Mouse (Mus musculus): ENCODE results near the gene Dusp27. TPM values are rescaled to one million over a fixed set of nuclear protein-coding genes. Genes with fewer than 3 reads are reported as not detected.

Dusp27 gene
- total and polyA plus RNA-seq, 2 experiments from 2014 or later, result 0.48 to 1.00 TPM

DNA sequence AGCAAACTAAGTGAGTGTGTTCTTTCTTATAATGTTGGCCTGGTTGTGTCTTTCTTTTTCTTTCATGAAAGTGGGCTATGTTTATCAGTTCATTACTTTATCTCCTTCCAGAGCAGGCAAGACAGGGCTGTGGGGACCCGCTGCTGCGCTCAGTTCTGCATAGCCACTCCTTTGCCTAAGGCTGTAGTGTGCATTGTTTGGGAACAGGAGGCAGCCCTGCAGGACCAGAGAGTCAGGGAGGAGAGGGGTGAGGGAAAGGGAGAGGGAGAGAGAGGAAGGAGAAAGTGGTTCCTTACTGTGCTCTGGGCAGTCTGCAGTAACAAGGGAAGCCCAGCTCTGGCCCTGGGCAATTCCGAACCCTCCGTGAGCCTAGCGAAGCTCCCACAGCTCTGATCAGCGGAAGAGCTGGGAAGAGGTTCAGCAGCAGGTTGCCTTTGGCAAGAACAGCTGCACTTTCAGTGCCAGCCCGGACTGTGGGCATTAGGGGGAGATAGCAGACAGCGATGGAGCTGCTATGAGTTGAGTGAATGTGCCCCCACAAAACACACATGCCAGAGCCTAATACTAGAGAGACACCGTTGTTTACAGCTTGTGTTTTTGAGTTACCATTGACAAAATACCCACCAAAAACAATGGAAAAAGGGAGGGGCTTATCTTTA, 71.5 kb downstream of the Dusp27 start:
- peak; percentile 36 for ATAC-seq
- H3K9me3 ChIP-seq (ENCODE audit: low read length), result no peaks in the 10 kb centered on the region

DNA sequence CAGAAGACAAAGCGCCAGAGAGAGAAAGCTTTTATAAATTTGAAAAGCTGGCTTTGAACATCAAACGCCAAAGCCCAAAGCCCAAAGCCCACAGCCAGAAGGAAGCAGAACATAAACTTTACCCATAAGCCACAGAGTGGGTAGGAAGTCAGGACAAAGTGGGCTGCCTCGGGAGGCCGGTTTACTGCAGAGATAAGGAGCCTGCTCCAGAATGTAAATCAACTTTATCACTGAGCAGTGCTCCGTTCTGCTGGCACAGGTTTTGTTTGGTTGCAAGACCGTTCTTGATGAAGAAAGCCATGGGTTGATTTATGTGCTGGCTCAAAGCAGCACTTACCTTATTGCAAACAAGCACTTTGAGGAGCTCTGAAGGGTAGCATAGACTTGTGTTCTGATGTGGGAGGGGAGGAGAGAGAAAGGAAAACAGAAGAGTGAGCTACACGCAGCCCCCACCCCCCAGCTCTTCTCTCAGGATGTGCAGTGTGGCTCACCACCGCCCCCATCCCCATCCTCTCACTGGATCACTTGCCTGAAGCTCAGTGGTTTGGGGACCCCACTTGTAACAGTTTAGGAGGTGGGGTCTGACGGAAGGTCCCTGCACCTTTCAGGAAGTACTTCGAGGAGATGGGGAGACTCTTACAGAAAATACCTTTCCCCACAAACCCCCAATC, 74.3 kb downstream of the Dusp27 start:
- peaks cover 8% of the 10 kb centered on the region for H3K4me1 ChIP-seq (ENCODE audit: insufficient read depth)
- ATAC-seq (no peak), DNase-seq (no peak)
- no peak overlapping the region for H3K4me3 ChIP-seq (ENCODE audit: low read depth, low read length)
- H3K9ac ChIP-seq, result no peak overlapping the region
- H3K4me2 ChIP-seq (ENCODE audit: low read depth), result no peak overlapping the region
- no peaks in the 10 kb centered on the region for H3K27me3 ChIP-seq (ENCODE audit: insufficient read depth, low read length)
- no peak for TF ChIP-seq CTCF (IDR thresholded peaks at IDR 0.05; ENCODE audit: low read depth)
- 33% methylated on average over 10 of the region's 10 CpGs for WGBS
- no peaks in the 10 kb centered on the region for H3K36me3 ChIP-seq (ENCODE audit: insufficient read depth)
- H3K9me3 ChIP-seq (ENCODE audit: low read length), result no peaks in the 10 kb centered on the region
- H3K27ac ChIP-seq (ENCODE audit: low read depth, low read length), result no peak overlapping the region

More for the DNA sequence above, 71.5 kb downstream of the Dusp27 start:
- Histone ChIP-seq H3K4me3 (ENCODE audit: low read depth, low read length) (no peak overlapping the region), H3K27ac (ENCODE audit: low read depth, low read length) (no peak overlapping the region), H3K4me2 (ENCODE audit: low read depth) (no peak overlapping the region), H3K4me1 (ENCODE audit: insufficient read depth) (no peaks in the 10 kb centered on the region), H3K9ac (no peak overlapping the region), H3K27me3 (ENCODE audit: insufficient read depth, low read length) (no peaks in the 10 kb centered on the region), H3K36me3 (ENCODE audit: insufficient read depth) (no peaks in the 10 kb centered on the region)
- no peak; the same call in 1 of the 2 replicates for TF ChIP-seq CTCF (IDR thresholded peaks at IDR 0.05; ENCODE audit: low read depth)
- 23% methylated on average over 9 of the region's 9 CpGs for WGBS
- DNase-seq, result peak; percentile 17

DNA sequence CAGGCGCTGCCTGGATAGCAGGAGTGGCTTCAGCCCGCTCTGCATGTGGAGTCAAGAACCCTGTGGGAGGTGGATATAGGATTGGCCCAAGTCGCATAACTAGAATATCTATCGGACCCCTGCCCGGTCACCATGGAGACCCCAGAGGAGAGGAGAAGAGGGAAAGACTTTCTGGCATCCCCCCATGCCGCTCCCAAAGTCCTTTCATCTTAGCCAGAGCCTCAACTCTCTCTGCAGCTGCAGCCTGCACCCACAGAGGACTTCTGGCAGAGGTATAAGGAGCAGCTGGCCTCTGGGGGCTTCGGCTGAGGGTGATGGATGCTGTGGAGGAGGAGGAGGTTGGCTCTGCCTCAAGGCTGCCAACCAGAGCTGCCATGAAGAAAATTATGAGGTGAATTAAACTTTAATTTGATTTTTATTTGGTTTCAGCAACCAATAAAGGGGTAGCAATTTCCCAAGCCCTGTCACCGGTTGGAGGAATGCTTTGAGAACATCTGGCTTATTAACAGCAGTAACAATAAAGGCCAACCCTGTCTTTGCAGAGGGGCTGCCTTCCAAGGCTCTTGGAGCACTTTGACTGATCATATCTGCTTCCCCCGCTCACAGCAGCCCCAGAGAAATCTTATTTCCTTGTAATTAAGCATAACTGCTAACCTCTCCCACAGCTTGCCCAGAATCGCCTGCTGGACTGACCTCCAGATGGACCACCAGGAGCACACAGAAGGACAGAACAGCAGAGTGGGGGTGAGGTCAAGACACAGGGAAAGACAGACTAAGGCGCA, 78.5 kb downstream of the Dusp27 start:
- peak; percentile 36 for DNase-seq
- 16% methylated on average over 11 of the region's 11 CpGs for WGBS
- H3K9ac ChIP-seq, result peak overlapping the region; percentile 32
- H3K4me2 ChIP-seq (ENCODE audit: low read depth), result peak overlapping the region; percentile 87
- H3K4me1 ChIP-seq (ENCODE audit: insufficient read depth), result peaks cover 12% of the 10 kb centered on the region
- H3K9me3 ChIP-seq (ENCODE audit: low read length), result no peaks in the 10 kb centered on the region
- H3K4me3 ChIP-seq (ENCODE audit: low read depth, low read length), result peak overlapping the region; percentile 37
- no peaks in the 10 kb centered on the region for H3K36me3 ChIP-seq (ENCODE audit: insufficient read depth)
- 0 out of 2 replicates have a peak overlapping the region, but pooled peaks have one; percentile 5 for H3K27ac ChIP-seq (ENCODE audit: low read depth, low read length)
- no peak for TF ChIP-seq CTCF (IDR thresholded peaks at IDR 0.05; ENCODE audit: low read depth)
- H3K27me3 ChIP-seq (ENCODE audit: insufficient read depth, low read length), result 0 out of 2 replicates have a peak, but pooled peaks cover 11% of the 10 kb centered on the region
- peak; percentile 81 for ATAC-seq

DNA sequence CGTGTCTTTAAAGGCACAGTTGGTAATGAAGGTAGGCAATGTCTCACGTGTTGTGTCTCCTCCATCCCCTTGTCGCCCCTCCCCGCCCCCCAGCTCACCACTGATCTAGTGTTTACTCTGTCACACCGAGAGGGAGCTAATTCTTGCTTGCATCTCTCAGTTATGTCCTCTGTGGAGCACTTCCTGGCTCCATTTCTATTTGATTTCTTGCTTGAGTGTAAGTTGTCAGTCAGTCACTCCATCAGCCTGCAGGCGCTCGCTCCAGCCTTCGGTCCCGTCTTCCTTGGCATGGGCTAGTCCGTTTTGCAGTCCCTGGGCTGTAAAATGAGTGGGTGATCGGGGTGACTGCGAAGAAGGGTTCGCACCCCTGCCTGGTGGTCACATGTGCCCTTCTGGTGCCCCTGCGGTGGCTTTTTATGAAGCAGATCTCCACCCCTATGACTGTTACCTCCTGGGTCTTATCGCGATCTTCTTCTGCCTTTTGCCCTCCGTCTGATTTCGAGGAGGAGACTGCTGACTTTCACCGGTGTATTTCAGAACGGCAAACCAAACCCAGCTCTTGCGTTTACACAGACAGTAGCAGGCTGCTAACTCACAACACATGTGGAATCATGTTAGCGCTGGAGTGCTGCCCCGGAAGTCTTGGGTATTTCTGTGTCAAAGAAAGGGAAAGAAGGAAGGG, 79.4 kb downstream of the Dusp27 start:
- peak; percentile 40 for DNase-seq
- H3K36me3 ChIP-seq (ENCODE audit: insufficient read depth), result no peaks in the 10 kb centered on the region
- ATAC-seq, result peak; percentile 46; the same call in 1 of the 2 replicates

More for the DNA sequence above, 79.4 kb downstream of the Dusp27 start:
- 1% methylated on average over 23 of the region's 23 CpGs for WGBS
- H3K27me3 ChIP-seq (ENCODE audit: insufficient read depth, low read length), result 0 out of 2 replicates have a peak, but pooled peaks cover 11% of the 10 kb centered on the region
- peaks cover 12% of the 10 kb centered on the region for H3K4me1 ChIP-seq (ENCODE audit: insufficient read depth)
- H3K27ac ChIP-seq (ENCODE audit: low read depth, low read length), result peak overlapping the region; percentile 4; the same call in 1 of the 2 replicates
- peak overlapping the region; percentile 32 for H3K9ac ChIP-seq
- peak overlapping the region; percentile 87 for H3K4me2 ChIP-seq (ENCODE audit: low read depth)
- peak; percentile 14; the same call in 1 of the 2 replicates for TF ChIP-seq CTCF (IDR thresholded peaks at IDR 0.05; ENCODE audit: low read depth)
- no peaks in the 10 kb centered on the region for H3K9me3 ChIP-seq (ENCODE audit: low read length)
- H3K4me3 ChIP-seq (ENCODE audit: low read depth, low read length), result peak overlapping the region; percentile 37

Other genes with a start within 250 kb of the Dusp27 start
- 14.3 and 22.2 TPM in 2 replicates for gene Pou2f1, start 125.2 kb downstream of the Dusp27 start, total RNA-seq (2014; rRNA removed)
- gene Pou2f1, start 125.2 kb downstream of the Dusp27 start, polyA plus RNA-seq (2015; fragmentation: Nextera tagmentation; extraction: Ambion mirVana), result 11.1 and 16.7 TPM in 2 replicates
- 0.14 TPM in 1 of 2 replicates, not detected in the other for gene Gpa33, start 2.3 kb upstream of the Dusp27 start, total RNA-seq (2014; rRNA removed)
- gene Gpa33, start 2.3 kb upstream of the Dusp27 start, polyA plus RNA-seq (2015; fragmentation: Nextera tagmentation; extraction: Ambion mirVana), result 0.23 TPM in 1 of 2 replicates, not detected in the other
- gene Mael, start 110.8 kb upstream of the Dusp27 start, total RNA-seq (2014; rRNA removed), result 0.10 TPM in 1 of 2 replicates, not detected in the other
- not detected in 2 replicates for gene Mael, start 110.8 kb upstream of the Dusp27 start, polyA plus RNA-seq (2015; fragmentation: Nextera tagmentation; extraction: Ambion mirVana)
- gene Ildr2, start 126.2 kb upstream of the Dusp27 start, total RNA-seq (2014; rRNA removed), result 24.4 and 38.1 TPM in 2 replicates
- gene Ildr2, start 126.2 kb upstream of the Dusp27 start, polyA plus RNA-seq (2015; fragmentation: Nextera tagmentation; extraction: Ambion mirVana), result 3.2 and 6.4 TPM in 2 replicates

Data from forebrain, postnatal 0 days (tissue).